Mouse (Mus musculus) kidney, postnatal 4 days (tissue): ENCODE measurements around the gene Arl14ep.

Experiments
- DNase-seq, 2 experiments: peaks; one replicate each; pipeline ENCODE4 v3.0.0; 2021; ENCODE audit warnings: mixed read lengths in 2 of 2

Arl14ep gene

GRCm38 (mm10) chr2:106954975-106955374, 19.2 kb downstream of the Arl14ep start:
- no peak for DNase-seq

GRCm38 (mm10) chr2:106942451-106942850, 31.8 kb downstream of the Arl14ep start:
- DNase-seq = no peak

GRCm38 (mm10) chr2:106935681-106936080, 38.5 kb downstream of the Arl14ep start:
- no peak for DNase-seq

GRCm38 (mm10) chr2:106929906-106930305, 44.3 kb downstream of the Arl14ep start:
- no peak for DNase-seq
